Mouse (Mus musculus): Measurements from ENCODE around the gene Dll4. TPM values are rescaled to one million over a fixed set of nuclear protein-coding genes. Genes with fewer than 3 reads are reported as not detected.

The Dll4 gene
- polyA plus RNA-seq (2015; fragmentation: Nextera tagmentation; extraction: Ambion mirVana) = 1.8 and 1.9 TPM in 2 replicates

DNA sequence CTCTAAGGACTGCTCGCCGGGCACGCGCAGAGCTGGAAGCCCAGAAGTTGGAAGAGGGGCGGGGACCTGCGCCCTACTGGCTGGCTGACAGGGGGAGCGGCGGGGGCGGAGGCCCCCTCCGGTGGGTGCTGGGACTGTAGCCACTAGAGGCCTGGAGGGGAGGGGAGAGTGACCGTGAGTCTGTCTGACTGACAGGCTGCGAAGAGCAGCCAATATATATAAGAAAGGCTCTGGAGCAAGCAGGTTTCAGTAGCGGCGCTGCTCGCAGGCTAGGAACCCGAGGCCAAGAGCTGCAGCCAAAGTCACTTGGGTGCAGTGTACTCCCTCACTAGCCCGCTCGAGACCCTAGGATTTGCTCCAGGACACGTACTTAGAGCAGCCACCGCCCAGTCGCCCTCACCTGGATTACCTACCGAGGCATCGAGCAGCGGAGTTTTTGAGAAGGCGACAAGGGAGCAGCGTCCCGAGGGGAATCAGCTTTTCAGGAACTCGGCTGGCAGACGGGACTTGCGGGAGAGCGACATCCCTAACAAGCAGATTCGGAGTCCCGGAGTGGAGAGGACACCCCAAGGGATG, at the start of gene Dll4:
Dll4 (plus strand) TSS at position 217 of the 576 bp plus-strand sequence.
- H3K4me3 ChIP-seq (ENCODE audit: low read depth, low read length) = peak within 1 kb of the TSS; percentile 55
- H3K36me3 ChIP-seq (replicated peaks; ENCODE audit: insufficient read depth, low read length) = no peaks in the 10 kb centered on the region
- peak within 1 kb of the TSS; percentile 73 for H3K4me2 ChIP-seq (ENCODE audit: low read depth, low read length)
- DNase-seq (peak; percentile 63), ATAC-seq (peak; percentile 30)
- peaks cover 80% of the 10 kb centered on the region for H3K27me3 ChIP-seq (ENCODE audit: insufficient read depth, low read length)
- peaks cover 52% of the 10 kb centered on the region for H3K4me1 ChIP-seq (ENCODE audit: insufficient read depth)
- WGBS (ENCODE audit: insufficient replicate concordance) = 1% methylated on average over 33 of the region's 33 CpGs
- H3K9ac ChIP-seq (replicated peaks) = peak within 1 kb of the TSS; percentile 50
- TF ChIP-seq EP300 (IDR thresholded peaks at IDR 0.05; ENCODE audit: low read depth) = no peak
- TF ChIP-seq CTCF (IDR thresholded peaks at IDR 0.05; ENCODE audit: low read depth) = peak; percentile 18; the same call in 1 of the 2 replicates
- no peaks in the 10 kb centered on the region for H3K9me3 ChIP-seq (ENCODE audit: low read length)
- no peak within 1 kb of the TSS; the same call in 1 of the 2 replicates for H3K27ac ChIP-seq (ENCODE audit: low read depth)

DNA sequence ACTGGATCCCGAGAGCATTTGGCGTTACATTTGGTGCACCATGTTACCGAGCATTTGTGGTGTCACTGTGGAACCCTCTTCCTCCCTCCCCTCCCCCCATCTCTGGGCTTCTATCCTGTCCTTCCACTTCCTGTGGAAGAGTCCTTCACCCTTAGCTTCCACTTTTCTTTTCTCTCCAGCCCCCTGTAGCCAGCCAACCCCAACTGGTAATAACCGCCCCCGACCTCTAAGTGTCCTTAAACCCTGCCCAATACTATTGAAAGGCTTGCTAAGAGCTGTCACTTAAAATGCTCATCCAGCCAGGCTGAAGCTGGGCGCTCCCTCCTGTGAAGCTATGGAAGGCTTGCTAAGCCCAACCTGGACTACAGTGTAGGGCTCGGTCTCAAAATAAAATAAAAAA, 48.7 kb upstream of the Dll4 start:
- H3K27ac ChIP-seq (ENCODE audit: low read depth) = no peak overlapping the region
- no peaks in the 10 kb centered on the region for H3K27me3 ChIP-seq (ENCODE audit: insufficient read depth, low read length)
- 71% methylated on average over 7 of the region's 7 CpGs for WGBS (ENCODE audit: insufficient replicate concordance)
- H3K4me2 ChIP-seq (ENCODE audit: low read depth, low read length) = no peak overlapping the region
- H3K4me3 ChIP-seq (ENCODE audit: low read depth, low read length) = no peak overlapping the region
- H3K4me1 ChIP-seq (ENCODE audit: insufficient read depth) = no peaks in the 10 kb centered on the region
- no peaks in the 10 kb centered on the region for H3K9me3 ChIP-seq (ENCODE audit: low read length)
- DNase-seq (no peak), ATAC-seq (no peak)
- no peaks in the 10 kb centered on the region for H3K36me3 ChIP-seq (replicated peaks; ENCODE audit: insufficient read depth, low read length)
- no peak overlapping the region for H3K9ac ChIP-seq (replicated peaks)
- TF ChIP-seq CTCF (IDR thresholded peaks at IDR 0.05; ENCODE audit: low read depth) (no peak), EP300 (IDR thresholded peaks at IDR 0.05; ENCODE audit: low read depth) (no peak)

DNA sequence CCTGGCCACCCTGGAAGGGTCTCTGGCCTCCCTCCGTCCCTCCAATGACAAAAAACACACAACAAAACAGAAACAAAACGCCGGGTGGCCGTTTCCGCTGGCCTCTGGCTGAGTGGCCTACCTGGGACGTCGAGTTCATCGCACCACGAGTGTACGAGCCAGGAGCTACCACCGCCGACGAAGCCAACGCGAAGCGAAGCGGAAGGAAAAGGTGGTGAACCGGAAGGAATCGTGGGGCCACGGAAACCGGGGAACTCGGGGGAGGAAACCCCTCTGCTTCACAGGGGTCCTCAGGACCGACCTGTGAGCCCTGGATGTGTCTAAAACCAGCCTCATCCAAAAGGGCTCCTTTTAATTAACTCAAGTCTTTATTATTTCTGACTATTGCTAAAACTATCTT, 47.8 kb upstream of the Dll4 start:
- no peak for DNase-seq
- TF ChIP-seq EP300 (IDR thresholded peaks at IDR 0.05; ENCODE audit: low read depth) = no peak
- TF ChIP-seq CTCF (IDR thresholded peaks at IDR 0.05; ENCODE audit: low read depth) = no peak
- Histone ChIP-seq H3K36me3 (replicated peaks; ENCODE audit: insufficient read depth, low read length) (no peaks in the 10 kb centered on the region), H3K9ac (replicated peaks) (no peak overlapping the region), H3K4me1 (ENCODE audit: insufficient read depth) (no peaks in the 10 kb centered on the region), H3K9me3 (ENCODE audit: low read length) (no peaks in the 10 kb centered on the region), H3K4me2 (ENCODE audit: low read depth, low read length) (no peak overlapping the region), H3K4me3 (ENCODE audit: low read depth, low read length) (no peak overlapping the region), H3K27ac (ENCODE audit: low read depth) (no peak overlapping the region), H3K27me3 (ENCODE audit: insufficient read depth, low read length) (no peaks in the 10 kb centered on the region)
- no peak for ATAC-seq
- WGBS (ENCODE audit: insufficient replicate concordance) = 90% methylated on average over 23 of the region's 23 CpGs

DNA sequence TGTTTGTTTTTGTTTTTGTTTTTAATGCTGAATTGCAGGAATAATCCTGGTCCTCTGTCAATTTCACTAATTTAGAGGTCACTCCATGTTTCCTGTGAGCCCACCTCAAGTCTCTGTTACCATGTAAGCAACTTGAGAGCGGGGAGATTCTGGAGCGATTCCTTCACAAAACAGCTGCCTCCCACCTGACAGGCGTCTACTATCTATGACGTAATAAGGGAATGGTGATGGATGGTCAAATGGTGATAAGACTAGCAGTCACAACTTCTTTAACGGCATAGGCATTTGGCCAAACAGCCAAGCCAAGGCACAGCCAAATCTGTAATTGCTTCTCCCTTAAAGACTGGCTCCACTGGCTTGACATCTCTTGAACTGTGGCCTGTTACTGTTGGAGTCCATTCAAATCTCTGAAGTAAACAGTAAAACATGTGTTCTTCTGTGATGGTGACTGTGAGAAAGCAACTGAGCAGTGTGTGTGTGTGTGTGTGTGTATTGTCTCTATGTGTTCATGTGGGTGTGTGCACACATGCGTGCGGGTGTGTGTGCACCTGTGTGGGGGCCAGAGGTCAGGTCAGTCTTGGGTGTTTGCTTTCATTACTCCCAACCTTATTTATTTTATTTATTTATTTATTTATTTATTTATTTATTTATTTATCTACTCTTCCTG, 43.6 kb upstream of the Dll4 start:
- Histone ChIP-seq H3K4me2 (ENCODE audit: low read depth, low read length) (no peak overlapping the region), H3K36me3 (replicated peaks; ENCODE audit: insufficient read depth, low read length) (no peaks in the 10 kb centered on the region), H3K9me3 (ENCODE audit: low read length) (no peaks in the 10 kb centered on the region), H3K27me3 (ENCODE audit: insufficient read depth, low read length) (no peaks in the 10 kb centered on the region), H3K4me1 (ENCODE audit: insufficient read depth) (no peaks in the 10 kb centered on the region), H3K9ac (replicated peaks) (no peak overlapping the region), H3K27ac (ENCODE audit: low read depth) (no peak overlapping the region), H3K4me3 (ENCODE audit: low read depth, low read length) (no peak overlapping the region)
- 59% methylated on average over 7 of the region's 7 CpGs for WGBS (ENCODE audit: insufficient replicate concordance)
- TF ChIP-seq CTCF (IDR thresholded peaks at IDR 0.05; ENCODE audit: low read depth) (no peak), EP300 (IDR thresholded peaks at IDR 0.05; ENCODE audit: low read depth) (no peak)
- no peak for DNase-seq
- ATAC-seq = no peak

DNA sequence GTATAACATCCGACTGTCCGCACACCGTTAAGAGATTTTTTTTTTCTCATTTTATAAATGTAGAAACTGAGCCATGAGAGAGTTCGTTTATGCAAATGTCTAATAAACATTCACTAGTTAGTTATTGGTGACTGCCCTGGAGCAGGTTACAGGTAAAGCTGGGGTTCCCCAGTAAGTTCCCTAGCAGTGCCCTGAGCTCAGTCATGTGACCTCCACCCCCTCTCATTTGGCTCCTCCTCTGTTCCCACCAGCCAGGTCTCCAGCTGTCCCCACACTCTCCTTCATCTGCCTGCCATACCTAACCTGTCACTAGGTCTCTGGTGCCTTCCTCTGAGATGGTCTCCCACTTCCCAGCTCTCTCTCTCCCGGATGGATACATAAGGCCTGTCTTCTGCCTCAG, 38.2 kb upstream of the Dll4 start:
- Histone ChIP-seq H3K4me2 (ENCODE audit: low read depth, low read length) (peak overlapping the region; percentile 91; the same call in 1 of the 2 replicates), H3K27ac (ENCODE audit: low read depth) (no peak overlapping the region), H3K9me3 (ENCODE audit: low read length) (no peaks in the 10 kb centered on the region), H3K9ac (replicated peaks) (no peak overlapping the region), H3K4me1 (ENCODE audit: insufficient read depth) (peaks cover 13% of the 10 kb centered on the region), H3K4me3 (ENCODE audit: low read depth, low read length) (no peak overlapping the region), H3K27me3 (ENCODE audit: insufficient read depth, low read length) (no peaks in the 10 kb centered on the region), H3K36me3 (replicated peaks; ENCODE audit: insufficient read depth, low read length) (peaks cover 15% of the 10 kb centered on the region)
- 88% methylated on average over 5 of the region's 5 CpGs for WGBS (ENCODE audit: insufficient replicate concordance)
- TF ChIP-seq EP300 (IDR thresholded peaks at IDR 0.05; ENCODE audit: low read depth) (no peak), CTCF (IDR thresholded peaks at IDR 0.05; ENCODE audit: low read depth) (no peak)
- ATAC-seq = no peak
- no peak for DNase-seq

- under 1% methylated on average over 31 of the region's 31 CpGs for WGBS (ENCODE audit: insufficient replicate concordance)
- ATAC-seq (peak; percentile 99), DNase-seq (peak; percentile 99)
- Histone ChIP-seq H3K27ac (ENCODE audit: low read depth) (peak within 1 kb of the TSS; percentile 81), H3K36me3 (replicated peaks; ENCODE audit: insufficient read depth, low read length) (peaks cover 25% of the 10 kb centered on the region), H3K4me1 (ENCODE audit: insufficient read depth) (peaks cover 13% of the 10 kb centered on the region), H3K4me3 (ENCODE audit: low read depth, low read length) (peak within 1 kb of the TSS; percentile 74), H3K27me3 (ENCODE audit: insufficient read depth, low read length) (no peaks in the 10 kb centered on the region), H3K4me2 (ENCODE audit: low read depth, low read length) (peak within 1 kb of the TSS; percentile 91), H3K9ac (replicated peaks) (peak within 1 kb of the TSS; percentile 82), H3K9me3 (ENCODE audit: low read length) (no peaks in the 10 kb centered on the region)
- TF ChIP-seq CTCF (IDR thresholded peaks at IDR 0.05; ENCODE audit: low read depth) (peak; percentile 100), EP300 (IDR thresholded peaks at IDR 0.05; ENCODE audit: low read depth) (no peak; the same call in 1 of the 2 replicates)
These were observed 37.2 kb upstream of the Dll4 start, which contains the start of gene Vps18 for GRCm38 (mm10) chr2:119288270-119288882. Vps18 (plus strand) TSS chr2:119288740.
